Mouse (Mus musculus): ENCODE results near the gene Kndc1.

GRCm38 (mm10) chr7:139900456-139900855 is 6.0 kb downstream of the Kndc1 start:
- TF ChIP-seq CTCF (IDR thresholded peaks at IDR 0.05; ENCODE audit: low read depth, low read length) (no peak), POLR2A (IDR thresholded peaks at IDR 0.05; ENCODE audit: borderline replicate concordance, low read depth, low read length) (no peak)

Measured in bone marrow macrophage, adult 2 months (primary cell).